Mouse (Mus musculus): ENCODE measurements at regions not wholly inside any gene's neighbourhood (a gene's known extent, or its start where the extent isn't known, plus 50 kb on each side); places are given as distances from the start of the nearest gene placed in this dataset.
A peak's percentile ranks its signal among the peaks of the same experiment; 100 is the strongest.

- Histone ChIP-seq H3K9me3 (ENCODE audit: control insufficient read depth, low read length) (no peaks in the 10 kb centered on the region), H3K27ac (ENCODE audit: low read length) (peak overlapping the region; percentile 59), H3K36me3 (ENCODE audit: control insufficient read depth, insufficient read depth, low read length) (no peaks in the 10 kb centered on the region), H3K4me3 (ENCODE audit: low read length) (no peak overlapping the region), H3K4me2 (ENCODE audit: low read depth, low read length) (no peak overlapping the region), H3K27me3 (replicated peaks; ENCODE audit: control insufficient read depth, insufficient read depth, low read length) (no peaks in the 10 kb centered on the region), H3K9ac (ENCODE audit: low read depth, low read length) (no peak overlapping the region), H3K4me1 (ENCODE audit: control insufficient read depth, insufficient read depth, low read length) (peaks cover 8% of the 10 kb centered on the region)
- peak; percentile 72 for ATAC-seq
- WGBS, result 34% methylated on average over 13 of the region's 13 CpGs
Measured at GRCm38 (mm10) chr6:140955751-140956521, 226.9 kb downstream of the Gm11077 start.

GRCm38 (mm10) chr6:140956522-140956863, 227.4 kb downstream of the Gm11077 start:
- Histone ChIP-seq H3K4me1 (ENCODE audit: control insufficient read depth, insufficient read depth, low read length) (peaks cover 8% of the 10 kb centered on the region), H3K27ac (ENCODE audit: low read length) (peak overlapping the region; percentile 59; the same call in 1 of the 2 replicates), H3K36me3 (ENCODE audit: control insufficient read depth, insufficient read depth, low read length) (no peaks in the 10 kb centered on the region), H3K4me3 (ENCODE audit: low read length) (no peak overlapping the region), H3K4me2 (ENCODE audit: low read depth, low read length) (no peak overlapping the region), H3K9me3 (ENCODE audit: control insufficient read depth, low read length) (no peaks in the 10 kb centered on the region), H3K27me3 (replicated peaks; ENCODE audit: control insufficient read depth, insufficient read depth, low read length) (no peaks in the 10 kb centered on the region), H3K9ac (ENCODE audit: low read depth, low read length) (no peak overlapping the region)
- WGBS, result 83% methylated on average over 4 of the region's 4 CpGs
- no peak; the same call in 1 of the 2 replicates for ATAC-seq

- Histone ChIP-seq H3K4me2 (ENCODE audit: low read depth, low read length) (no peak overlapping the region), H3K4me1 (ENCODE audit: control insufficient read depth, insufficient read depth, low read length) (no peaks in the 10 kb centered on the region), H3K9me3 (ENCODE audit: control insufficient read depth, low read length) (no peaks in the 10 kb centered on the region), H3K4me3 (ENCODE audit: low read length) (no peak overlapping the region), H3K27ac (ENCODE audit: low read length) (no peak overlapping the region), H3K27me3 (replicated peaks; ENCODE audit: control insufficient read depth, insufficient read depth, low read length) (no peaks in the 10 kb centered on the region), H3K9ac (ENCODE audit: low read depth, low read length) (no peak overlapping the region), H3K36me3 (ENCODE audit: control insufficient read depth, insufficient read depth, low read length) (no peaks in the 10 kb centered on the region)
- ATAC-seq, result no peak
- WGBS, result 55% methylated on average over 11 of the region's 11 CpGs
Measured at GRCm38 (mm10) chr6:140961987-140962386, 232.9 kb downstream of the Gm11077 start.

GRCm38 (mm10) chr6:140962563-140962962, 233.5 kb downstream of the Gm11077 start:
- H3K4me3 ChIP-seq (ENCODE audit: low read length), result no peak overlapping the region
- H3K27me3 ChIP-seq (replicated peaks; ENCODE audit: control insufficient read depth, insufficient read depth, low read length), result no peaks in the 10 kb centered on the region
- no peak for ATAC-seq
- 68% methylated on average over 4 of the region's 4 CpGs for WGBS
- H3K27ac ChIP-seq (ENCODE audit: low read length), result no peak overlapping the region
- H3K9me3 ChIP-seq (ENCODE audit: control insufficient read depth, low read length), result no peaks in the 10 kb centered on the region
- H3K4me2 ChIP-seq (ENCODE audit: low read depth, low read length), result no peak overlapping the region
- H3K36me3 ChIP-seq (ENCODE audit: control insufficient read depth, insufficient read depth, low read length), result no peaks in the 10 kb centered on the region
- H3K9ac ChIP-seq (ENCODE audit: low read depth, low read length), result no peak overlapping the region
- no peaks in the 10 kb centered on the region for H3K4me1 ChIP-seq (ENCODE audit: control insufficient read depth, insufficient read depth, low read length)

GRCm38 (mm10) chr6:140973732-140974131, 244.6 kb downstream of the Gm11077 start:
- Histone ChIP-seq H3K9ac (ENCODE audit: low read depth, low read length) (no peak overlapping the region), H3K36me3 (ENCODE audit: control insufficient read depth, insufficient read depth, low read length) (no peaks in the 10 kb centered on the region), H3K4me2 (ENCODE audit: low read depth, low read length) (no peak overlapping the region), H3K27ac (ENCODE audit: low read length) (no peak overlapping the region), H3K4me3 (ENCODE audit: low read length) (no peak overlapping the region), H3K9me3 (ENCODE audit: control insufficient read depth, low read length) (no peaks in the 10 kb centered on the region), H3K4me1 (ENCODE audit: control insufficient read depth, insufficient read depth, low read length) (no peaks in the 10 kb centered on the region), H3K27me3 (replicated peaks; ENCODE audit: control insufficient read depth, insufficient read depth, low read length) (no peaks in the 10 kb centered on the region)
- 56% methylated on average over 6 of the region's 6 CpGs for WGBS
- ATAC-seq, result no peak

GRCm38 (mm10) chr6:140976989-140977388, 247.9 kb downstream of the Gm11077 start:
- Histone ChIP-seq H3K4me3 (ENCODE audit: low read length) (no peak overlapping the region), H3K9me3 (ENCODE audit: control insufficient read depth, low read length) (no peaks in the 10 kb centered on the region), H3K36me3 (ENCODE audit: control insufficient read depth, insufficient read depth, low read length) (no peaks in the 10 kb centered on the region), H3K27ac (ENCODE audit: low read length) (no peak overlapping the region), H3K4me2 (ENCODE audit: low read depth, low read length) (no peak overlapping the region), H3K27me3 (replicated peaks; ENCODE audit: control insufficient read depth, insufficient read depth, low read length) (no peaks in the 10 kb centered on the region), H3K9ac (ENCODE audit: low read depth, low read length) (no peak overlapping the region), H3K4me1 (ENCODE audit: control insufficient read depth, insufficient read depth, low read length) (no peaks in the 10 kb centered on the region)
- WGBS, result 60% methylated on average over 5 of the region's 5 CpGs
- no peak for ATAC-seq

- H3K4me1 ChIP-seq (ENCODE audit: control insufficient read depth, insufficient read depth, low read length), result no peaks in the 10 kb centered on the region
- no peaks in the 10 kb centered on the region for H3K27me3 ChIP-seq (replicated peaks; ENCODE audit: control insufficient read depth, insufficient read depth, low read length)
- H3K4me2 ChIP-seq (ENCODE audit: low read depth, low read length), result no peak overlapping the region
- ATAC-seq, result no peak
- H3K36me3 ChIP-seq (ENCODE audit: control insufficient read depth, insufficient read depth, low read length), result no peaks in the 10 kb centered on the region
- no peak overlapping the region for H3K4me3 ChIP-seq (ENCODE audit: low read length)
- WGBS, result 89% methylated on average over 8 of the region's 8 CpGs
- no peaks in the 10 kb centered on the region for H3K9me3 ChIP-seq (ENCODE audit: control insufficient read depth, low read length)
- H3K9ac ChIP-seq (ENCODE audit: low read depth, low read length), result no peak overlapping the region
- H3K27ac ChIP-seq (ENCODE audit: low read length), result no peak overlapping the region
Measured at GRCm38 (mm10) chr6:140983610-140984009, 254.5 kb downstream of the Gm11077 start.

GRCm38 (mm10) chr6:140984249-140984648, 255.2 kb downstream of the Gm11077 start:
- WGBS, result 91% methylated on average over 7 of the region's 7 CpGs
- no peaks in the 10 kb centered on the region for H3K4me1 ChIP-seq (ENCODE audit: control insufficient read depth, insufficient read depth, low read length)
- no peak overlapping the region for H3K27ac ChIP-seq (ENCODE audit: low read length)
- H3K4me3 ChIP-seq (ENCODE audit: low read length), result no peak overlapping the region
- H3K27me3 ChIP-seq (replicated peaks; ENCODE audit: control insufficient read depth, insufficient read depth, low read length), result no peaks in the 10 kb centered on the region
- no peak overlapping the region for H3K4me2 ChIP-seq (ENCODE audit: low read depth, low read length)
- no peak overlapping the region for H3K9ac ChIP-seq (ENCODE audit: low read depth, low read length)
- no peaks in the 10 kb centered on the region for H3K36me3 ChIP-seq (ENCODE audit: control insufficient read depth, insufficient read depth, low read length)
- no peaks in the 10 kb centered on the region for H3K9me3 ChIP-seq (ENCODE audit: control insufficient read depth, low read length)
- no peak for ATAC-seq

- Histone ChIP-seq H3K4me3 (ENCODE audit: low read length) (no peak overlapping the region), H3K9ac (ENCODE audit: low read depth, low read length) (no peak overlapping the region), H3K4me2 (ENCODE audit: low read depth, low read length) (no peak overlapping the region), H3K27me3 (replicated peaks; ENCODE audit: control insufficient read depth, insufficient read depth, low read length) (no peaks in the 10 kb centered on the region), H3K36me3 (ENCODE audit: control insufficient read depth, insufficient read depth, low read length) (no peaks in the 10 kb centered on the region), H3K9me3 (ENCODE audit: control insufficient read depth, low read length) (peaks cover 6% of the 10 kb centered on the region; the same call in 1 of the 2 replicates), H3K27ac (ENCODE audit: low read length) (no peak overlapping the region), H3K4me1 (ENCODE audit: control insufficient read depth, insufficient read depth, low read length) (0 out of 2 replicates have a peak, but pooled peaks cover 2% of the 10 kb centered on the region)
- 73% methylated on average over 13 of the region's 13 CpGs for WGBS
- ATAC-seq, result no peak
Measured at GRCm38 (mm10) chr6:140993643-140994580, 255.2 kb upstream of the Pde3a start.
